Mouse (Mus musculus) megakaryocyte, embryonic 14.5 days (primary cell): Measurements from ENCODE around the gene Syt5. TPM values are rescaled to one million over a fixed set of nuclear protein-coding genes. Genes with fewer than 3 reads are reported as not detected.
"Not testable (repeated sequence)": the region's sequence is repeated elsewhere in the genome, so short reads cannot be mapped to it uniquely, and the experiment has no call there.

Experiments
- H3K27me3 ChIP-seq: replicated peaks from 2 replicates; pipeline ENCODE3; 2012; ENCODE audit warnings: inconsistent platforms
- H3K36me3 ChIP-seq: replicated peaks from 2 replicates; pipeline ENCODE3; 2012; ENCODE audit warnings: low read length, inconsistent platforms, mixed read lengths
- H3K4me1 ChIP-seq: 2 replicates; pipeline ENCODE4 v1.6.1; 2012; ENCODE audit warnings: inconsistent platforms
- H3K4me3 ChIP-seq: replicated peaks from 2 replicates; pipeline ENCODE3; 2012; ENCODE audit warnings: moderate library complexity, mild to moderate bottlenecking, inconsistent platforms
- H3K9me3 ChIP-seq: 2 replicates; pipeline ENCODE4 v1.6.1; 2012; ENCODE audit warnings: inconsistent platforms
- FLI1 ChIP-seq: IDR thresholded peaks from 2 replicates; pipeline ENCODE4 v1.6.1; 2012; ENCODE audit warnings: low read length, inconsistent platforms, mixed read lengths
- GATA1 ChIP-seq: IDR thresholded peaks from 3 replicates; pipeline ENCODE4 v1.6.1; 2012; ENCODE audit warnings: mixed read lengths, low read length, inconsistent platforms, borderline replicate concordance
- polyA plus RNA-seq: library from polyadenylated mRNA; stranded (reverse); fragments of >175 nt; gene quantifications from 2 replicates; pipeline ENCODE4 v1.2.3, GENCODE M21; 2012; ENCODE audit warnings: low replicate concordance; ENCODE audit not compliant: insufficient read depth

Gene Syt5
- polyA plus RNA-seq, 1 experiment: 2.6 TPM

DNA sequence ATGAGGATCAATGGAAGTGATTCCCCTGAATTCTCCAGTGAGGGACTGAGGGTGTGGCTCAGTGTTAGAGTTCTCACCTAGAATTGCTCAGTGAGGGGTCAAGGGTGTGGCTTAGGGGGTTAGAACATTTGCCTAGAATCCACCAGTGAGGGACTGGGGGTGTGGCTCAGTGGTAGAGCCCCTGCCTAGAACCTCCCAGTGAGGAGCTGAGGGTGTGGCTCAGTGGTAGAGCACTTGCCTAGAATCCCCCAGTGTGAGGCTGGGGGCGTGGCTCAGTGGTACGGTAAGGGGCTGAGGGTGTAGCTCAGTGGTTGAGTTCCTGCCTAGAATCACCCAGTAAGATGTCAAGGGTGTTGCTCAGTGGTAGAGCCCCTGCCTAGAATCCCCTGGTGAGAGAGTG lies 8.3 kb downstream of the Syt5 start:
- Histone ChIP-seq H3K36me3 (no peaks in the 10 kb centered on the region), H3K27me3 (peaks cover 50% of the 10 kb centered on the region), H3K4me3 (no peak overlapping the region), H3K9me3 (no peaks in the 10 kb centered on the region), H3K4me1 (peaks cover 3% of the 10 kb centered on the region; the same call in 1 of the 2 replicates)
- TF ChIP-seq GATA1: no peak
- no peak for TF ChIP-seq FLI1

DNA sequence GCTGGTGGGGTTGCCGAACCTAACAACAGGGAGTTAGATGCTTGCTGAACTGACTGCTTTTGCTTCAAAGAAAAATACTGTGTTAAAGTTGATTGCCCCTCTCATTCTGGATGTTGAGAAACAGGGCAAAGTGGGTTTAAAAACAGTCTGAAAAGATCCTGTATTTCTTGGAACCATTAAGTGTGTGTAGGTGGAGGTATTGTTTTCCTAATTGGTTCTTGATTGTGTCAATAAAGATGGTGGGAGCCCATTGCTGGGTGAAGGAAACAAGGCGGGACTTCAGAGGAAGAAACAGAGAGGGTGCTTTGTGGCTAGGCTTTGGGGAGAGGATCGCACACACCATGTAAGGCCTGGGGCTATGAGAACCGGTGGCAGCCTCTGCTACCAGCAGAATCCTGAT lies 10.2 kb downstream of the Syt5 start:
- H3K4me1 ChIP-seq: peaks cover 6% of the 10 kb centered on the region
- H3K27me3 ChIP-seq: peaks cover 49% of the 10 kb centered on the region
- H3K36me3 ChIP-seq: no peaks in the 10 kb centered on the region
- no peak overlapping the region for H3K4me3 ChIP-seq
- no peak for TF ChIP-seq FLI1
- TF ChIP-seq GATA1: no peak
- no peaks in the 10 kb centered on the region for H3K9me3 ChIP-seq

DNA sequence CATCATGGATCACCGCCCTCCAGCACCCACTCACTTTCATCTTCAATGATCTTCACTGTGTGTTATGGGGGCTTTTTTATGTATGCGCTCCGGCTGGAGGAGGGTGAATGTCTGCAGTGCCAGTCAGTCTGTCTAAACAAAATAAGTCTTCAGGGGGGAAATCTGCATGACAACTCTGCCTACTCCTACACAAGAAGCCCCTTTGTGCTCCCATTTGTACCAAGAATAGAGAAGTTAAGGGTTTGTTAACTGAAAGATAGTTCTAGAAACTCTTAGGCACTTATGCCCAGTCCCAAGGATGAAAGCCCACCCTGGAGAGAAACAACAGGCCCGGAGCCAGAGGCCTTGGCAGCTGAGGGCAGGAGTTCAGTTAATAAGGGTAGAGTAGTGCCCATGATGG lies 11.0 kb downstream of the Syt5 start:
- no peaks in the 10 kb centered on the region for H3K9me3 ChIP-seq
- H3K27me3 ChIP-seq: peaks cover 56% of the 10 kb centered on the region
- TF ChIP-seq GATA1: no peak
- no peak for TF ChIP-seq FLI1
- no peak overlapping the region for H3K4me3 ChIP-seq
- peaks cover 12% of the 10 kb centered on the region for H3K4me1 ChIP-seq
- H3K36me3 ChIP-seq: no peaks in the 10 kb centered on the region

DNA sequence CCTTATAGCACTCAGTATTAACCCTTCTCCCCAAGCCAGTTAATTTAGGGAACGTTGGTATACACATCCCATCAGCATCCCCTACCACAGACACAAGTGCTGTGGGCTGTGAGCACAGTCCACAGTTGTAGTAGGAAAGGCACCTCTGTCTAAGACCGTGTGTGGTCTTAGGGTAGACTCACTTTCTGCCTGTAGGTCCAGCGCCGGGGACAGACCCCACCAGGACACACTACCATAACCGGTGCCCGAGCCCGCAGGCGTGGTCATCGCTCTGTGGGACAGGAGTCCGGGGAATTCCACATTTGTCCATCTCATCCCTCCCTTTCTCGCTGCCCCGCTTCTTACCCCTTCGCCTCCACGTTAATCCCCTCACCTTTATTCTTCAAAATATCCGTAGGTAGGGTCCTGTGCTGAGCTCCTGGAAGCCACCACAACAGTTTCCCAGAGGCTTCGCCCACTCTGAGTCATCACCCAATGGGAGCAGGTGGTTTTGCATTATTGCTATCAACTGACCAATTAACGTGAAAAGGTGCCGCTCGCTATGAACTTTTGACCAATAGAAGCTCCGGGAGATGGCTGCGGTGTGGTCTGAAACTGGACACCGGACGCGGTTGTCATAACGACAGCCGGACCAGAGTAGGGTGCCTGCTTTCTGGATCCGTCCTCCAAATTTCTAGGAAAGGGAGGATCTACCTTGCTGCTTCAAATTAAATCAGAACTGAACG lies 15.2 kb downstream of the Syt5 start, which contains the start of gene Dnaaf3:
Gene Dnaaf3 (minus strand): TSS at position 449 of the 725 bp plus-strand sequence.
- H3K4me3 ChIP-seq: peak within 1 kb of the TSS; percentile 79

DNA sequence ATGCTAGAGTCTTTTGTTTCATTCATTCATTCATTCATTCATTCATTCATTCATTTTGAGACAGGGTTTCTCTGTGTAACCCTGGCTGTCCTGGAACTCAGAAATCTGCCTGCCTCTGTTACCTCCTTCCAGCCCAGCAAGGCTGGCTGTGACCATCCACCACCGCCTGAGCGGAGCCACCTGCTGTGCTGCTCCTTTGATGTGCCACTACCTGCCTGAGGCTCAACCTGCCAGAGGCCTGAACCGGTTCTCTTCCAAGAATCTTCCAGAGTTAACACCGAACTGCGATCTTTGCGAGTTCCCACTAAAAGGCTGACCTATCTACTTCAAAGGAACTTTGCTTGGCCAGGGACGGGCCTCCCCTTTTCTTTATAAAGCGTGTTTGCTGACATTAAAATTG lies 17.2 kb downstream of the Syt5 start:
- H3K9me3 ChIP-seq, H3K4me3 ChIP-seq, H3K36me3 ChIP-seq: not testable (repeated sequence)
- Histone ChIP-seq H3K4me1 (peaks cover 35% of the 10 kb centered on the region), H3K27me3 (peaks cover 35% of the 10 kb centered on the region)

More for the DNA sequence above, 15.2 kb downstream of the Syt5 start, which contains the start of gene Dnaaf3:
- TF ChIP-seq FLI1: no peak
- TF ChIP-seq GATA1: no peak
- Histone ChIP-seq H3K27me3 (peaks cover 38% of the 10 kb centered on the region), H3K36me3 (no peaks in the 10 kb centered on the region), H3K4me1 (peaks cover 18% of the 10 kb centered on the region), H3K9me3 (no peaks in the 10 kb centered on the region)

DNA sequence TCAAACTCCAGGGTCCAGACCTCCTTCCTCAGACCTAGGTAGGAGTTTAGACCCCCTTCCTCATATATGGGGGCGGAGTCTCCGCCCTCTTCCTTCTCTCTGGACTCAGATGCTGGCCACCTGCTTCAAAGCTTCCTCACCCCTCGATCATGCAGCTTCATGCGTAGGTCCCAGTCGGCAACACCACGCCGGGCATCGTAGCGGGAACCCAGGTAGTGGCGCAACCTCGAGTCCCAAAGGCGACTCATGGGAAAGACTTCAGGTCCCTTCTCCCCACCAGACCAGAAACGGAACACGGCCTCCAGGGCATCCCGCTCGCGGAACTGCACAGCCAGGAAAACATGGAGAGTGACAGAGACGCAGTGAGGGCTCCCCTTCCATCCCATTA lies 20.0 kb downstream of the Syt5 start:
- peaks cover 49% of the 10 kb centered on the region for H3K4me1 ChIP-seq
- no peaks in the 10 kb centered on the region for H3K36me3 ChIP-seq
- H3K4me3 ChIP-seq: peak overlapping the region; percentile 88
- H3K27me3 ChIP-seq: peaks cover 20% of the 10 kb centered on the region
- no peaks in the 10 kb centered on the region for H3K9me3 ChIP-seq
- TF ChIP-seq GATA1 (no peak), FLI1 (no peak)

DNA sequence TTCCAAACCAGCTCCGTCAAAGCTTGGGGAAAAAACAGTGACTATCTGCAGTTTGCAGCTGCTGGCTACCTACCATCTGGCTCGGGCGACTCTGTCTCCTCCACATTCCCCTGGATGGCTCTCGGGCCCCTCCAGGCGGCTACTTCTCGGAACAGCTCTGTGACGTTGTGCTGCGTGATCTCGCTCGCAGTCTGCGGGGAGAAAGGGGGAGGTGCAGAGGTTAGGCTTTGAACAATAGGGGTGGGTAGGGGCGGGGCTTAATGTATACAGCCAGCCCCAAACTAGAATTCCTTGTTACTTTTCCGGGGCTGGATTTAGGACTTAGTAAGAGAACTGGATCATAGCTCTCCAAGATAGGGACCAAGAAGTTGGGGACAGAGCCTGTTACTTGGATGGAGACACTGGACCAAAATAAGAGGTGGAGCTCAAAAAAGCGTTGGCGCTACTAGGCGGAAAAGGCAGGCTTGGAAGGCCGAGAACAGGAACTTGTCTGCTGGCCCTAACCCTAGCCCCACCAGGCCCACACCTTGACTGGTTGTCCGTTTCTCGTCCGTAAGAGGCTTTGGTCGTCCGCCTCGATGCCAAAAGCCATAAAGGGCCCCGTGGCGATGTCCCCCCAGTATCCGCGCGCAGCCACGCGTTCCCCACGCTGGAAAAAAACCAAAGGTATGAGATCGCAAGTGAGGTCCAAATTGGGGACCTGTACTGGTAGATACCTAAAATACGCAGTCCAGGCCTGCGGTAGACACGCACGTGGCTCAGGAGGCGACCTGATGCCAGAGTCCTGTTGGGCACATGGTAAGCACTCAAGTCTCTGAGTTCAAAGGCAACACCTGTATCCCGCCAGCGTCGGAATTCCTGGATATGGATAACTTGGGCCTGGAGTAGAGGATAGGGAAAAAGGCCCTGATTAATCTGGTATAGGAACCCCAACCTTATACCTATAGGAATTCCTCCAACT lies 20.7 kb downstream of the Syt5 start:
- Histone ChIP-seq H3K4me1 (peaks cover 49% of the 10 kb centered on the region), H3K36me3 (no peaks in the 10 kb centered on the region), H3K4me3 (peak overlapping the region; percentile 88)

DNA sequence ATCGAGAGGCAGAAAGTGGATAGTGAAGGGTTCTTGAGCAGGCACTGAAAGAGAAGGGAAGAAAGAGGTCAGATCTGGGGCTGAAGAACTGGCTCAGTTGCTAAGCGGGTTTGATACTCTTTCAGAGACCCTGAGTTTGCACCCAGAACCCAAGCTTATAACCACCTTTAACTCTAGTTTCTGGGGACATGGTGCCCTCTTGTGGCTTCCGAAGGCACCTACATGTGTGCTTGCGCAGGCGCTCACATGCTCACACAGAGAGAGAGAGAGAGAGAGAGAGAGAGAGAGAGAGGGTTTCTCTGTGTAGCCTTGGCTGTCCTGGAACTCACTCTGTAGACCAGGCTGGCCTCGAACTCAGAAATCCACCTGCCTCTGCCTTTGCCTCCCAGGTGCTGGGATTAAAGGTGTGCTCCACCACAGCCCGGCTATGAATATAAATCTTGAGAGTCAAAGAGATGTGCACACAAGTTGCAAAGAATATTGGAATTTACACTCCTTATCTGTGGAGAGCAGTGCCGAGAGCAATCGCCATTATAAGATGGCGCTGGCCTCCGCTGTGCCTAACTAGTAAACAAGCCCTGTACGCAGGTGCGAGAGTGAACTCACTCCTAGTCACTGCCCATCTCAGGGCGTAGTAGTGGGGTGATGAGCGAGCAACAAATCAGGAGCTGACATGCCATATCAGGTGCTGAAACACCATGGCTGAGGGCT lies 23.0 kb downstream of the Syt5 start, which contains the start of gene Tnni3:
Gene Tnni3 (minus strand): TSS at position 18 of the 711 bp plus-strand sequence.
- H3K4me3 ChIP-seq, H3K9me3 ChIP-seq, H3K36me3 ChIP-seq: not testable (repeated sequence)
- Histone ChIP-seq H3K27me3 (peaks cover 16% of the 10 kb centered on the region), H3K4me1 (peaks cover 64% of the 10 kb centered on the region)

More for the DNA sequence above, 20.7 kb downstream of the Syt5 start:
- H3K9me3 ChIP-seq: no peaks in the 10 kb centered on the region
- TF ChIP-seq GATA1 (no peak), FLI1 (no peak)
- peaks cover 17% of the 10 kb centered on the region for H3K27me3 ChIP-seq

DNA sequence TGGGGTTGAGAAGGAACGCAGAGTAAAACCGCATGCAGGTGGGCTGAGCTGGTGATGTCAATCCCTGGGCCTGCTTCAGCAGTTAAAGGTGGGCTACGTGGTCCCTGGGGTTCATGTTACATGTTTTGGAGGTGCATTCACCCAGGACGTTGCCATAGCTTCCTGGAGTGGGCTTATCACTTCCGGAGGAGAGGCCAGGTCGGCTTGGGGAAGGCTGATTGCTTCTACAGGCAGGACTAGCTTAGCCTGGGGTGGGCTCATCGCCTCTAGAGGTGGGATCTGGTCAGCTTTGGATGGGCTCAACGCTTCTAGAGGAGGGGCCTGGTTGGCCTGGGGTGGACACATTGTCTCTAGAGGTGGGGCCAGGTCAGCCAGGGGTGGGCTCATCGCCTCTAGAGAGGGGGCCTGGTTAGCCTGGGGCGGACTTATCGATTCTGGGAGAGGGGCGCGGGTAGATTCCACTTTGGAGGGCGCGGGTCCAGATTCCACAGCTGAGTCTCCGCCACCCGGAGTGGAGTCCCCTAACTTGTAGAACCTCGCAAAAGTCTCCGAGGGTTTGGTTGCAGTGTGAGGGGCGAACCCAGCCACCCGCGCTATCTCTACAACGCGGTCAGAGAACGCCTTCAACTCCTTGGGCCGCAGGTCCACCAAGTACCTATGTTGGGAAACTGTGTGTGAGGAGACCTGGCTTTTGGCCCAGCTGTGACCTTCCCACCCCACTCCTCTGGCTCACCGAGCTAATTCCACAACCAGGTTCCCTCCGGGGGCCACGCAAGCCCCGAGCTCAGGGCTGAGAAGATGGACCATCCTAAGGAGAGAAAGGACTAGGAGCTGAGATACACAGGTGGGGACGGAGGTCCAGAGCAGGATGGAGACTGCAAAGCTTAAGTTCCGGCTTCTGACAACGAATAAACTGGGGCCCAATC lies 23.9 kb downstream of the Syt5 start:
- H3K4me1 ChIP-seq: peaks cover 70% of the 10 kb centered on the region

More for the DNA sequence above, 23.9 kb downstream of the Syt5 start:
- Histone ChIP-seq H3K36me3 (no peaks in the 10 kb centered on the region), H3K27me3 (peaks cover 16% of the 10 kb centered on the region), H3K4me3 (no peak overlapping the region), H3K9me3 (no peaks in the 10 kb centered on the region)
- TF ChIP-seq FLI1: no peak
- TF ChIP-seq GATA1: no peak
